In genomic region chr4:138325466-138326076, GRCm38 (mm10) we compare ENCODE assay signal across 8 mouse cellular contexts. TPM values are rescaled to one million over a fixed set of nuclear protein-coding genes. Genes with fewer than 3 reads are reported as not detected.
DNase-seq lines count a peak whose midpoint lies in the region; ATAC-seq lines count a peak whose summit lies in the region.

No protein-coding gene starts in this region.

- H3K27me3 ChIP-seq in embryonic facial prominence, embryonic 11.5 days (ENCODE audit: control insufficient read depth, insufficient read depth, low read length) = no peaks in the 10 kb centered on the region
- H3K27me3 ChIP-seq in limb, embryonic 11.5 days (ENCODE audit: control insufficient read depth, insufficient read depth, low read length) = no peaks in the 10 kb centered on the region
- no peaks in the 10 kb centered on the region for H3K27me3 ChIP-seq in midbrain, embryonic 14.5 days (ENCODE audit: control insufficient read depth, insufficient read depth, low read length)

- peak overlapping the region; percentile 81 for H3K4me3 ChIP-seq in embryonic facial prominence, embryonic 11.5 days (ENCODE audit: low read depth, low read length)
- H3K4me3 ChIP-seq in limb, embryonic 11.5 days (ENCODE audit: low read depth, low read length) = peak overlapping the region; percentile 81
- H3K4me3 ChIP-seq in midbrain, embryonic 14.5 days (replicated peaks; ENCODE audit: low read depth, low read length) = peak overlapping the region; percentile 82

- H3K9ac ChIP-seq in embryonic facial prominence, embryonic 11.5 days (replicated peaks; ENCODE audit: low read length) = peak overlapping the region; percentile 86
- H3K9ac ChIP-seq in limb, embryonic 11.5 days (ENCODE audit: low read length) = peak overlapping the region; percentile 84
- peak overlapping the region; percentile 84 for H3K9ac ChIP-seq in midbrain, embryonic 14.5 days (replicated peaks; ENCODE audit: low read length)

- H3K4me2 ChIP-seq in embryonic facial prominence, embryonic 11.5 days (ENCODE audit: low read depth, low read length) = peak overlapping the region; percentile 74
- peak overlapping the region; percentile 72 for H3K4me2 ChIP-seq in limb, embryonic 11.5 days (ENCODE audit: low read depth, severe bottlenecking)
- H3K4me2 ChIP-seq in midbrain, embryonic 14.5 days (ENCODE audit: low read length) = peak overlapping the region; percentile 63

- no peaks in the 10 kb centered on the region for H3K36me3 ChIP-seq in embryonic facial prominence, embryonic 11.5 days (replicated peaks; ENCODE audit: control insufficient read depth, insufficient read depth, low read depth, low read length)
- H3K36me3 ChIP-seq in limb, embryonic 11.5 days (ENCODE audit: control insufficient read depth, insufficient read depth, low read length) = no peaks in the 10 kb centered on the region
- peaks cover 3% of the 10 kb centered on the region; the same call in 1 of the 2 replicates for H3K36me3 ChIP-seq in midbrain, embryonic 14.5 days (ENCODE audit: control insufficient read depth, insufficient read depth, low read length)

- peak; percentile 84 for ATAC-seq in embryonic facial prominence, embryonic 11.5 days (replicated peaks; ENCODE audit: insufficient number of reproducible peaks, low FRiP score, low TSS enrichment, low read depth)
- ATAC-seq in limb, embryonic 11.5 days (ENCODE audit: insufficient number of reproducible peaks, low FRiP score, low TSS enrichment, low read depth) = peak; percentile 90
- peak; percentile 85 for ATAC-seq in midbrain, embryonic 14.5 days (ENCODE audit: low FRiP score, low TSS enrichment)

- no peaks in the 10 kb centered on the region for H3K9me3 ChIP-seq in embryonic facial prominence, embryonic 11.5 days (replicated peaks; ENCODE audit: control insufficient read depth, low read length)
- no peaks in the 10 kb centered on the region for H3K9me3 ChIP-seq in limb, embryonic 11.5 days (ENCODE audit: control insufficient read depth, low read length)
- H3K9me3 ChIP-seq in midbrain, embryonic 14.5 days (ENCODE audit: control insufficient read depth, low read length) = no peaks in the 10 kb centered on the region

- DNase-seq in 3134 (ENCODE audit: extremely low read depth, insufficient read length, low spot score) = peak; percentile 88
- peak; percentile 98 for DNase-seq in adrenal gland, postnatal 25 days
- DNase-seq in embryonic facial prominence, embryonic 11.5 days (ENCODE audit: low spot score) = peak; percentile 87
- peak; percentile 100 for DNase-seq in heart, adult 11 months
- DNase-seq in kidney, adult 18-20 months = peak; percentile 99
- peak; percentile 90 for DNase-seq in limb, embryonic 11.5 days (ENCODE audit: low spot score)
- DNase-seq in midbrain, embryonic 14.5 days = peak; percentile 86
- peak; percentile 92 for DNase-seq in spleen, adult 12 weeks (ENCODE audit: low spot score)

- H3K4me1 ChIP-seq in embryonic facial prominence, embryonic 11.5 days (ENCODE audit: control insufficient read depth, insufficient read depth, low read length) = no peaks in the 10 kb centered on the region
- H3K4me1 ChIP-seq in limb, embryonic 11.5 days (ENCODE audit: control insufficient read depth, insufficient read depth, low read length) = no peaks in the 10 kb centered on the region
- H3K4me1 ChIP-seq in midbrain, embryonic 14.5 days (ENCODE audit: control insufficient read depth, insufficient read depth, low read length) = peaks cover 18% of the 10 kb centered on the region

- H3K27ac ChIP-seq in embryonic facial prominence, embryonic 11.5 days (replicated peaks; ENCODE audit: low read depth, low read length) = peak overlapping the region; percentile 92
- H3K27ac ChIP-seq in limb, embryonic 11.5 days (replicated peaks; ENCODE audit: low read depth, low read length) = peak overlapping the region; percentile 91
- peak overlapping the region; percentile 93 for H3K27ac ChIP-seq in midbrain, embryonic 14.5 days (replicated peaks; ENCODE audit: low read depth, low read length)

- WGBS in embryonic facial prominence, embryonic 11.5 days = under 1% methylated on average over 45 of the region's 45 CpGs
- WGBS in limb, embryonic 11.5 days = under 1% methylated on average over 45 of the region's 45 CpGs
- WGBS in midbrain, embryonic 14.5 days = under 1% methylated on average over 43 of the region's 45 CpGs

RNA-seq across cellular contexts. Expression of gene Pink1, which starts 0.5 kb away (rescaled TPM):
- total RNA-seq in adrenal gland, postnatal 25 days (2021) = 161 and 201 TPM in 2 replicates
- polyA plus RNA-seq in embryonic facial prominence, embryonic 11.5 days (2014; fragmentation: Nextera tagmentation; extraction: Ambion mirVana) = 17.7 and 18.8 TPM in 2 replicates
- 17.8 and 18.5 TPM in 2 replicates for polyA plus RNA-seq in limb, embryonic 11.5 days (2014; fragmentation: Nextera tagmentation; extraction: Ambion mirVana)
- 54.1 and 74.7 TPM in 2 replicates for polyA plus RNA-seq in midbrain, embryonic 14.5 days (2014; fragmentation: Nextera tagmentation; extraction: Ambion mirVana)

RNA-seq across cellular contexts. Expression of gene Ddost, which starts 21.0 kb away (rescaled TPM):
- 105 and 106 TPM in 2 replicates for total RNA-seq in adrenal gland, postnatal 25 days (2021)
- polyA plus RNA-seq in embryonic facial prominence, embryonic 11.5 days (2014; fragmentation: Nextera tagmentation; extraction: Ambion mirVana) = 249 and 259 TPM in 2 replicates
- 258 and 272 TPM in 2 replicates for polyA plus RNA-seq in limb, embryonic 11.5 days (2014; fragmentation: Nextera tagmentation; extraction: Ambion mirVana)
- polyA plus RNA-seq in midbrain, embryonic 14.5 days (2014; fragmentation: Nextera tagmentation; extraction: Ambion mirVana) = 177 and 184 TPM in 2 replicates

RNA-seq across cellular contexts. Expression of gene Cda, which starts 42.2 kb away (rescaled TPM):
- total RNA-seq in adrenal gland, postnatal 25 days (2021) = 13.8 and 20.3 TPM in 2 replicates
- polyA plus RNA-seq in embryonic facial prominence, embryonic 11.5 days (2014; fragmentation: Nextera tagmentation; extraction: Ambion mirVana) = 3.5 and 5.7 TPM in 2 replicates
- polyA plus RNA-seq in limb, embryonic 11.5 days (2014; fragmentation: Nextera tagmentation; extraction: Ambion mirVana) = 4.1 and 4.5 TPM in 2 replicates
- 2.4 and 4.6 TPM in 2 replicates for polyA plus RNA-seq in midbrain, embryonic 14.5 days (2014; fragmentation: Nextera tagmentation; extraction: Ambion mirVana)

Comparison
In these comparisons a context has a peak if more than half of its experiments do, and no peak if none do; other contexts are left out.
1. Peak in every context shown above with its lines: DNase-seq, ATAC-seq, H3K4me3 ChIP-seq and H3K27ac ChIP-seq.